Mouse (Mus musculus) left cerebral cortex, adult 8-10 months (tissue): Measurements from ENCODE around the gene Unc119b. TPM values are rescaled to one million over a fixed set of nuclear protein-coding genes. Genes with fewer than 3 reads are reported as not detected.
A peak's percentile ranks its signal among the peaks of the same experiment; 100 is the strongest.
"Not testable (repeated sequence)": the region's sequence is repeated elsewhere in the genome, so short reads cannot be mapped to it uniquely, and the experiment has no call there.

Experiments
- DNase-seq, 2 experiments: peaks; one replicate each; pipeline ENCODE4 v3.0.0; 2022; ENCODE audit warnings: low spot score in 2 of 2
- total RNA-seq, 4 experiments: library from RNA; stranded (reverse); gene quantifications; 2 replicates each; pipeline ENCODE4 v1.2.4; 2022

The Unc119b gene
- total RNA-seq, 4 experiments from 2014 or later: 21.2 to 26.9 (median 24.2) TPM

- no peak for DNase-seq
Observed at GRCm38 (mm10) chr5:115091776-115092175, 43.0 kb downstream of the Unc119b start.

GRCm38 (mm10) chr5:115091015-115091414 lies 43.8 kb downstream of the Unc119b start:
- no peak for DNase-seq

- DNase-seq: no peak
Observed at GRCm38 (mm10) chr5:115089592-115090268, 45.0 kb downstream of the Unc119b start.

- no peak for DNase-seq
Observed at GRCm38 (mm10) chr5:115085675-115086074, 49.1 kb downstream of the Unc119b start.

GRCm38 (mm10) chr5:115083492-115083891 lies 51.3 kb downstream of the Unc119b start:
- DNase-seq: no peak

GRCm38 (mm10) chr5:115081636-115082035 lies 53.1 kb downstream of the Unc119b start:
- DNase-seq: no peak

- DNase-seq: peak in 1 of 2 experiments; percentile 49
Observed at GRCm38 (mm10) chr5:115076144-115076901, 58.5 kb downstream of the Unc119b start.

- no peak for DNase-seq
Observed at GRCm38 (mm10) chr5:115074749-115075148, 60.0 kb downstream of the Unc119b start.

- not testable (repeated sequence) for DNase-seq
Observed at GRCm38 (mm10) chr5:115073306-115073705, 61.5 kb downstream of the Unc119b start.

Other genes starting within 250 kb of the Unc119b start
- 1 to 10 TPM; 2.3 to 6.1 (median 3.9) TPM for gene Oasl2, start 238.0 kb downstream of the Unc119b start, total RNA-seq
- gene Oasl1, start 211.7 kb downstream of the Unc119b start, total RNA-seq: under 1 TPM in 2 of 4 experiments, not detected in 2; 0.35 to 0.68 TPM
- 100 to 1,000 TPM; 192 to 228 (median 217) TPM for gene 2210016L21Rik, start 192.8 kb downstream of the Unc119b start, total RNA-seq
- gene Hnf1a, start 163.9 kb downstream of the Unc119b start, total RNA-seq: not detected
- gene Sppl3, start 123.8 kb downstream of the Unc119b start, total RNA-seq: 10 to 100 TPM; 83.7 to 90.3 (median 85.0) TPM
- not detected for gene Gm10401, start 36.7 kb downstream of the Unc119b start, total RNA-seq
- gene Acads, start 15.6 kb downstream of the Unc119b start, total RNA-seq: 1 to 10 TPM; 7.8 to 9.2 (median 8.9) TPM
- gene Mlec, start 23.2 kb upstream of the Unc119b start, total RNA-seq: 10 to 100 TPM; 66.1 to 84.8 (median 72.3) TPM
- 100 to 1,000 TPM; 228 to 252 (median 243) TPM for gene Cabp1, start 59.4 kb upstream of the Unc119b start, total RNA-seq
- 10 to 100 TPM; 72.0 to 91.4 (median 77.3) TPM for gene Pop5, start 100.9 kb upstream of the Unc119b start, total RNA-seq
- gene Rnf10, start 137.9 kb upstream of the Unc119b start, total RNA-seq: 100 to 1,000 TPM; 216 to 259 (median 243) TPM
- 10 to 100 TPM; 40.4 to 43.6 (median 42.2) TPM for gene Coq5, start 144.7 kb upstream of the Unc119b start, total RNA-seq
- gene Dynll1, start 166.0 kb upstream of the Unc119b start, total RNA-seq: 100 to 1,000 TPM; 550 to 617 (median 573) TPM
- 10 to 100 TPM; 55.2 to 70.1 (median 64.6) TPM for gene Srsf9, start 192.2 kb upstream of the Unc119b start, total RNA-seq
- 10 to 100 TPM; 19.2 to 21.4 (median 20.2) TPM for gene Gatc, start 206.2 kb upstream of the Unc119b start, total RNA-seq
- 10 to 100 TPM; 20.7 to 24.6 (median 22.5) TPM for gene Triap1, start 206.2 kb upstream of the Unc119b start, total RNA-seq
- gene Cox6a1, start 214.0 kb upstream of the Unc119b start, total RNA-seq: 100 to 1,000 TPM; 686 to 806 (median 740) TPM